Mouse (Mus musculus): ENCODE results near the gene D930048N14Rik. TPM values are rescaled to one million over a fixed set of nuclear protein-coding genes. Genes with fewer than 3 reads are reported as not detected.
"Not testable (repeated sequence)": the region's sequence is repeated elsewhere in the genome, so short reads cannot be mapped to it uniquely, and the experiment has no call there.

D930048N14Rik gene
- total RNA-seq, 2 experiments from 2014 or later: 1.4 to 2.1 TPM

- intact Hi-C loops (cut with DNase I): no loop called here
- DNase-seq: no peak
Observed at GRCm38 (mm10) chr11:51627425-51627824, 23.3 kb upstream of the D930048N14Rik start.

GRCm38 (mm10) chr11:51627907-51628306 is 22.8 kb upstream of the D930048N14Rik start:
- intact Hi-C loops (cut with DNase I): no loop called here
- DNase-seq: no peak

- intact Hi-C loops (cut with DNase I): no loop called here
- no peak for DNase-seq
Observed at GRCm38 (mm10) chr11:51629651-51630314, 21.0 kb upstream of the D930048N14Rik start.

DNA sequence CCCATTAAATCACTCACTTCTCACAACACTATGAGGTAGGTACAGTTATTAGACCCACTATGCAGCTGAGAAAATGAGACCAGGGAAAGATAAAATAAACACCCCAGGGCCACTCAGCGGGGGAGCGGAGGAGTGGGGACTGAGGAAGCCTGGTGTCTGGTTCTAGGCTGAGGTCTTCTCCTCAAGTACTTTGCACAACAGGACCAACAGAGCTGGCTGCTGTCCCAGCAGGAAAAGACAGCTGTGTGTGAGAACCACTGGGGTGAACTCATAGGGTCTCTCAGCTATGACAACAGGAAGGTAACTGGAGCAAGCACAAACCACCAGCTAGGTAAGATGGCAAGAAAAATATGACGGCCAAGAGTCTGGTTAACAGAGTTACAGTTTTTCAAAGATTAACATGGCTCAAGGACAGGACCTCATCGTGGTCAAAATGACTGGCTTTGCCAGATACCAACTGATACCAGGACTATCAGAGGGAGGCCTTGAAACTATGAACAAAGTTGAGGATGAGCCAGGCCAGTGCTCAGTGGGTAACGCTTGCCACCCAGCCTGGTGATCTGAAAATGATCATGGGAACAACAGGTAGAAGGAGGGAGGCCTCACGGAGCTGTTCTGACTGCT is 18.5 kb upstream of the D930048N14Rik start:
- no peak for DNase-seq
- intact Hi-C loops (cut with DNase I): no loop called here

GRCm38 (mm10) chr11:51633200-51633599 is 17.6 kb upstream of the D930048N14Rik start:
- intact Hi-C loops (cut with DNase I); DNase-seq: not testable (repeated sequence)

DNA sequence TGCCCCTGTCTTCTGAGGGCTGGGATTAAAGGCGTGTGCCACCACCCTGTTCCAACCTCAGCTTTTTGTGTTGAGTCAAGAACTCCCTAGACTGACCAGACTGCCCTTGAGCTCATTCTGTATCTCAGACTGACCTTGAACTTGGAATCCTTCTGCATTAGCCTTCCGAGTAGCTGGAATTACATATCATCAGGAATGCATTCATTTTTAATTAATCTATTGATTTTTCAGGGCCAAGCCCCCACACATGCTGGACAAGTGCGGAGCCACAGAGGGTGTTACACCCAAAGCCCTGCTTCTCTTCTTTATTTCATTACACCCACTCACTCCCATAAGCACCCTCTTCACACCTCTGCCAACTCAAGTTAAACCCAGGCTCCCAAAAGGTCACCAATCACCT is 17.0 kb upstream of the D930048N14Rik start:
- intact Hi-C loops (cut with DNase I): no loop called here
- DNase-seq: no peak

DNA sequence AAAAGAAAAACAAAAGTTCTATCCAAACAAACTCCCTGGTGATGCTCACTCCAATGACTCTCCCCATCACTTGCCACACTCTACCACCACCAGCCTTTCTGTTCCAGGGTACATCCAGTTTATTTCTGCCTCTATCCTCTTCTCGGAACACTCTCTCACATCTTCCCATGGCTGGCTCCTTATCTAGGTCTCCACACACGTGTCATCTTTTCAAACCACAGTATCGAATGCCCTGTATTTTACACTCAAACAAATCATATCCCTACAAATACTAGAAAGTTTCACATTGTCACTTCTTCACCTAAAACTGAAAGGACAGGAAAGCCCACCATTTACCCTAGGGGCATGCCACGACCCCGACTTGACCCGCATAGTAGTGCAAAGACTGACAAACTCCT is 15.6 kb upstream of the D930048N14Rik start:
- DNase-seq: no peak
- intact Hi-C loops (cut with DNase I): loop anchor here (5.0 kb wide), 1 partner anchor 52 kb away; the partner anchor contains the start of gene 0610009B22Rik

- DNase-seq: peak; percentile 93 to 94
- intact Hi-C loops (cut with DNase I): loop anchor here (1.0 to 5.0 kb wide), 2 partner anchors 16 to 52 kb away; partner anchors contain the start of genes 0610009B22Rik and Nhp2
Observed at GRCm38 (mm10) chr11:51635525-51636322, 15.0 kb upstream of the D930048N14Rik start, which contains the start of gene Rmnd5b. TSS of gene Rmnd5b (minus strand) at chr11:51635896.

DNA sequence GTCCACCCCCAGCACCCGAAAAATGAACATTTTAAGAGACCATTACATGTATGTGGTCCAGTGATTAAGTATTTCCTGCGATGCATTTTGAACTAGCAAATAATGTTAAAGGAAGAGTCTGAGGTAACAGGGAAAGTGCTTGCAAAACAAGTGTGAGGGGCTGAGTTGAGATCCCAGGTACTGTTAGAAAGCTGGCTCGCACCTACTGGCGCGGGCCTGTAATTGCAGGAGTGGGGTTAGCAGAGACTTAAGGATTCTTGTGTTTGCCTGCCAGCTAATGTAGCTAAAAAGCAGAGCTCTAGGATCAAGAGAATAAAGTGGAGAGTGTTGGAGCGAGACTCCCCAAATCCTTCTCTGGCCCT is 14.4 kb upstream of the D930048N14Rik start:
- DNase-seq: peak; percentile 67 to 73
- intact Hi-C loops (cut with DNase I): loop anchor here (1.0 to 5.0 kb wide), 2 partner anchors 17 to 51 kb away; partner anchors contain the start of genes 0610009B22Rik and Nhp2

DNA sequence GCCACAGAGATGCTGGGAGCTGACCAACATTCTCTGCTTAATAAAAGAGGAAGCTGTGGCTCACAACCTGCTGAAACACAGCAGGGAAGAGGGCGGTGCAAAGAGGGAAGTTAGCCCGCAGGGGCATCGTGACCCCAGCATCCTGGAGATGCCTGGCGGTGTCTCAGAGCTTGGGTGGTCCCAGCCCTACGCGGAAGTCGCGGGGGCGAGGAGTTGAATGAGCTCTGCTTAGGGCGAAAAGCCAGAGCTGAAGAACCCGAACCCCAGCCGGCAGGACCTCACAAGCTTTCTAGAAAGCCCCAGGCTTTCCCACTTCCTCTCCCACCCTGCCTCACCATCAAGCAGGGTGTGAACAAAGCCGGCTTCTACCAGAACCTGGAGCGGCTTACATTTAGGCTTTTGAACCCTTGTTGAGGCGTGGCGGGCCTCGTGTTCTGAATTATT is 12.8 kb upstream of the D930048N14Rik start:
- DNase-seq: peak; percentile 55 to 68
- intact Hi-C loops (cut with DNase I): loop anchor here (5.0 kb wide), 1 partner anchor 49 kb away; the partner anchor contains the start of gene 0610009B22Rik

DNA sequence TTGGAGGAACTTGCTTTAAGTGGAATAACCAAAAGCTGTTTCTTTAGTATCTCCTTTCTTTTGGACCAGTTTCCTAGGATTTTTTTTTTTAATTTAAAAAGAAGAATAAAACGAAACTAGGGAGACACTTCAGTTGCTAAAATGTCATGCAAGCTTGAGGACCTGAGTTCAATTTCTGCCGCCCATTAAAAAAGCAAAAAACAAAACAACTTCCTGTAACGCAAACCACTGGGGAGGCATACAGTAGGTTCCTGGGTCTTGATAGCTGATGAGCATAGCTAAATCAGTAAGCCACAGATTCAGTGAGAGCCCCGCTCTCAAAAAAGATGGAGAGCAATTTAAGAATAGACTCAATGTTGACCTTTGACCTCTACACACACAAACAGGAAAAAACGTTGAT is 12.3 kb upstream of the D930048N14Rik start:
- intact Hi-C loops (cut with DNase I): loop anchor here (5.0 kb wide), 1 partner anchor 49 kb away; the partner anchor contains the start of gene 0610009B22Rik

DNA sequence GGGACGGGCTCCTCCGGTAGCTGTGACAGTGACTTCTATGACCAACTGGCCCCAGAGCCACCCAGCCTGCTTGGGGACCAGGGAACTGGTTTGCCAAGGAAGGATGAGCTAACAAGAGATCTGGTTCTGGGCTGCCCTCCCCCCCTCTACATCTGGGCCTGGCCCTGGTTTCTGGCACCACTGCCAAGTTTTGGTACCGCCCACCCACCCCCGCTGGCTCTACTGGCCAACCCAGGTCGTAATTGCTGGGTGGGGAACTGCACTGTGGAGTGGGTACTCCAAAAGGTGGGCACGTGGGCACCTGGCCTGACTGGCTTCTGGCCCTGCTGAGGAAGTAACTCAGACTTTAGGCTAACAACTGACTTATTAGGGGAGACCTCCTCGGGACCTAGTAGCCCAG is 10.0 kb upstream of the D930048N14Rik start:
- no peak for DNase-seq
- intact Hi-C loops (cut with DNase I): no loop called here

More for the DNA sequence above, 12.3 kb upstream of the D930048N14Rik start:
- no peak for DNase-seq

DNA sequence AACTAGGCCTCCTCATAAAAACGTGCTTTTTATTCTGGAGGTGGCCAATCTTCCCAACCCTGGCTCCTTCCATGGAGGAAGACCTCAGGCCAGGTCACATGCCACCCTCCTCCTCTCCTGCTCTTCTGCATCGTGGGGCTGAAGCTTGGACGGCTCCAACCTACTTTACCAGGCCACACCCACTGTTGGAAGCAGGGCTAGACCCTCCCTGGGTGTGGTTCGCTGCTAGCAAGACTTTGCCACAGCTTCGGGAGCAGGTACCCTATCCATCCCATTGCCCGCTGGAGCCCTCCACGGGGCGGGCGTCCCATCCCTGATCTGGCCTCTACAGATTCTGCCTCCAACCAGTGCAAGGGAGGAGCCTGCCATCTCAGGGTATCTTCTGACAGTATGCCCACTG is 7.6 kb upstream of the D930048N14Rik start:
- DNase-seq: no peak
- intact Hi-C loops (cut with DNase I): no loop called here

DNA sequence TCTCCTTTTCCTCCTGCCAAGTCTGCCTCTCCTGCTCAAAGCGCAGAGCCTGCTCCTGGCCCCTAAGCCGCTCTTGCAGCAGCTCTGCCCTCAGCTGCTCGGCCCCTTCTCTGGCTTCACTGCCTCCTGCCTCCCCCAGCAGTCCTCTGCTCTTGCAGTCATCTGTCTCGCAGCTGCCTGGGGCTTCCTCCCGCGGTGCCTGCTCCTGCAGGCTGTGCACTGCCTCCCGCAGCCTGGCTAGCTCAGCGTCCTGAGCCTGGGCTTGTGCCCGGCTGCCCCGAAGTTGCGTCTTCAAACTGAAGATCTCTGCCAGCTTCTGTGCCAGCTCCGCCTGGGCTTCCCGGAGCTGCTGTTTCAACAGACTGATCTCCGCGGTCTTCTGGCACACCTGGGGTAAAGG is 7.0 kb upstream of the D930048N14Rik start:
- DNase-seq: no peak
- intact Hi-C loops (cut with DNase I): no loop called here

- DNase-seq: no peak
- intact Hi-C loops (cut with DNase I): no loop called here
Observed at GRCm38 (mm10) chr11:51644217-51644616, 6.5 kb upstream of the D930048N14Rik start.

DNA sequence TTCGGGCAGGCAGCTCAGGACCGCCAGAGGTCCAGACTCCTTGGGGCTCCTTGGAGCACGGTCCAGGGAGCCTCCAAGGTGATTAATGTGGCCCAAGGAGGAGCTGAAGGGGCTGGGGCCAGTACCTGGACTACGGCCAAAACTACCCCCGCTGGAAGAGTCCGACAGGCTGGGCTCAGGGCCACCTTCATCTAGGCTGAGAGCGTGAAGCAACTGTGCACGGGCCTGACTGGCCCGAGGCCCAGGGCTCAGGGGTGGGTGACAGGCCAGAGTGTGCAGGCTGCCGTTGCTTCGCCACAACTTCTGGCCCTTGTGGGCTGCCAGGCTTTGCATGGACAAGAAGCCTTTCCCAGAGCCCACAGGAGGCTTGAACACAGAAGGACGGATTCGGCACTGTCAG is 5.5 kb upstream of the D930048N14Rik start:
- no peak for DNase-seq

DNA sequence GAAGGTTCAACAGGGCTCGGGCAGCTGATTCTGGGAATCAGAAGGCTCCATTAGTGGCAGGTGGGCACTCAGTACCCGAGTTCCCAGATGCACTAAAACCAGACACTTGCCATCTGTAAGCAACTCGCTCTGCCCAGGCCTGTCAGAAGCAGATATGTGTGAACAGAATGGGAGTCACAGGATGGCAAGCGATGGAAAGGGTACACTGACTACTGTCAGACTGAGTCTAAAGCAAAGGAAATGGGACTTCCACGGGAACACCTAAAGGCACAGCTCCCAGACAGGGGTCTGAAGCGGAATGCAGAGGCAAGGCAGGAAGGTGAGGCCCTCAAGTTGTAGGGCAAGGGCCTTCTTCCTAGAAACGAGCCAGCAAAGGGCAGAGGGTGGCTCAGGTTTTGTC is 4.5 kb upstream of the D930048N14Rik start:
- DNase-seq: no peak
- intact Hi-C loops (cut with DNase I): no loop called here

More for the DNA sequence above, 5.5 kb upstream of the D930048N14Rik start:
- intact Hi-C loops (cut with DNase I): no loop called here

- peak; percentile 69 to 71 for DNase-seq
Observed at GRCm38 (mm10) chr11:51646751-51647667, 3.7 kb upstream of the D930048N14Rik start.

GRCm38 (mm10) chr11:51648566-51648965 is 2.2 kb upstream of the D930048N14Rik start:
- peak in 1 of 2 experiments; percentile 63 for DNase-seq
- intact Hi-C loops (cut with DNase I): no loop called here

More at GRCm38 (mm10) chr11:51646751-51647667, 3.7 kb upstream of the D930048N14Rik start:
- intact Hi-C loops (cut with DNase I): no loop called here
